Mouse (Mus musculus): ENCODE measurements around the gene Crebbp.

- TF ChIP-seq CTCF (IDR thresholded peaks at IDR 0.05; ENCODE audit: low read depth) (no peak), EP300 (optimal IDR thresholded peaks at IDR 0.05) (no peak)
These were observed 84.9 kb downstream of the Crebbp start for GRCm38 (mm10) chr16:4128894-4129293.

Data from stomach, postnatal 0 days (tissue).